Mouse (Mus musculus): ENCODE data around the gene Etv4.

- TF ChIP-seq CTCF (IDR thresholded peaks at IDR 0.05; ENCODE audit: low read depth), result no peak
- no peak for TF ChIP-seq EP300 (optimal IDR thresholded peaks at IDR 0.05)
Observed at GRCm38 (mm10) chr11:101757366-101757765, 27.8 kb downstream of the Etv4 start.
